ENCODE assay signal across 32 mouse cellular contexts in genomic region chr1:38888803-38889202, GRCm38 (mm10). TPM values are rescaled to one million over a fixed set of nuclear protein-coding genes. Genes with fewer than 3 reads are reported as not detected.
"Had no signal": no experiment of that assay in that cellular context is flagged by ENCODE, and none has a peak within 500 bp of the region (broad histone marks: within the 10 kb centered on the region; RNA-seq: fewer than 3 reads in every experiment).

No protein-coding gene starts in this region.

- H3K27me3 ChIP-seq: heart, embryonic 15.5 days; hindbrain, embryonic 12.5 days; intestine, embryonic 15.5 days; kidney, embryonic 15.5 days; liver, embryonic 13.5 days; liver, embryonic 15.5 days had no signal

- ATAC-seq: hindbrain, embryonic 16.5 days; inflammation-experienced regulatory T-cells, adult 6 months; intestine, embryonic 15.5 days; intestine, postnatal 0 days had no signal

- H3K4me2 ChIP-seq: heart, embryonic 11.5 days; heart, embryonic 13.5 days; heart, embryonic 15.5 days; hindbrain, embryonic 12.5 days; hindbrain, embryonic 14.5 days; intestine, embryonic 15.5 days; kidney, embryonic 15.5 days; limb, embryonic 12.5 days; liver, embryonic 11.5 days; liver, embryonic 13.5 days; liver, embryonic 15.5 days had no signal

- H3K9me3 ChIP-seq: heart, embryonic 13.5 days; heart, embryonic 15.5 days; hindbrain, embryonic 10.5 days; hindbrain, embryonic 12.5 days; intestine, embryonic 15.5 days; kidney, embryonic 15.5 days; limb, embryonic 10.5 days; limb, embryonic 12.5 days; liver, embryonic 13.5 days; liver, embryonic 15.5 days had no signal

- DNase-seq: gastrocnemius, adult 2 months; gastrocnemius, postnatal 10 days; gastrocnemius, postnatal 25 days; heart, adult 2 months; heart, postnatal 14 days; heart, postnatal 4 days; kidney, adult 18-20 months; kidney, adult 8-10 months; kidney, postnatal 25 days; kidney, postnatal 4 days; liver; liver, embryonic 13.5 days had no signal

- H3K4me3 ChIP-seq: gastrocnemius, adult 2 months; heart, adult 2 months; heart, embryonic 13.5 days; heart, embryonic 15.5 days; hindbrain, embryonic 10.5 days; hindbrain, embryonic 12.5 days; intestine, embryonic 15.5 days; kidney, embryonic 15.5 days; layer of hippocampus, adult 2 months; left cerebral cortex, adult 2 months; limb, embryonic 10.5 days; limb, embryonic 12.5 days; liver, embryonic 13.5 days; liver, embryonic 15.5 days had no signal

- H3K9ac ChIP-seq: heart, embryonic 13.5 days; heart, embryonic 15.5 days; hindbrain, embryonic 12.5 days; hindbrain, embryonic 14.5 days; intestine, embryonic 15.5 days; kidney, embryonic 15.5 days; limb, embryonic 12.5 days; liver, embryonic 13.5 days; liver, embryonic 15.5 days had no signal

- H3K27ac ChIP-seq: gastrocnemius, adult 2 months; heart, adult 2 months; heart, embryonic 13.5 days; heart, embryonic 15.5 days; hindbrain, embryonic 10.5 days; hindbrain, embryonic 12.5 days; hindbrain, embryonic 14.5 days; intestine, embryonic 15.5 days; kidney, embryonic 15.5 days; kidney, postnatal 0 days; layer of hippocampus, adult 2 months; left cerebral cortex, adult 2 months; limb, embryonic 10.5 days; limb, embryonic 12.5 days; liver, embryonic 13.5 days; liver, embryonic 15.5 days had no signal

- H3K4me1 ChIP-seq: intestine, embryonic 15.5 days; liver, embryonic 13.5 days; liver, embryonic 15.5 days had no signal

- H3K36me3 ChIP-seq: heart, embryonic 13.5 days; heart, embryonic 15.5 days; intestine, embryonic 15.5 days; kidney, embryonic 15.5 days; limb, embryonic 12.5 days; liver, embryonic 13.5 days; liver, embryonic 15.5 days had no signal

RNA-seq across cellular contexts. Expression of gene Nms, which starts 50.1 kb away (rescaled TPM):
- polyA plus RNA-seq: heart, adult 2 months; heart, embryonic 11.5 days; heart, embryonic 13.5 days; heart, embryonic 15.5 days; heart, postnatal 0 days; inflammation-experienced regulatory T-cells, adult 6 months; intestine, embryonic 15.5 days; intestine, postnatal 0 days; kidney, embryonic 15.5 days; kidney, postnatal 0 days; limb, embryonic 10.5 days; limb, embryonic 12.5 days; limb, embryonic 14.5 days; liver, embryonic 11.5 days; liver, embryonic 13.5 days; liver, embryonic 15.5 days had no signal

RNA-seq across cellular contexts. Expression of gene Lonrf2, which starts 52.3 kb away (rescaled TPM):
- polyA plus RNA-seq: inflammation-experienced regulatory T-cells, adult 6 months had no signal
